In genomic region chr11:75209363-75209762, GRCm38 (mm10) we compare ENCODE assay signal across 12 mouse cellular contexts. TPM values are rescaled to one million over a fixed set of nuclear protein-coding genes. Genes with fewer than 3 reads are reported as not detected.
A peak's percentile ranks its signal among the peaks of the same experiment; 100 is the strongest.
DNase-seq lines count a peak whose midpoint lies in the region; ATAC-seq and TF ChIP-seq lines count a peak whose summit lies in the region.
"Had no signal": no experiment of that assay in that cellular context is flagged by ENCODE, and none has a peak within 500 bp of the region (broad histone marks: within the 10 kb centered on the region; RNA-seq: fewer than 3 reads in every experiment).

No protein-coding gene starts in this region.

- H3K27me3 ChIP-seq in heart, embryonic 16.5 days (ENCODE audit: control insufficient read depth, insufficient read depth, low read length) = no peaks in the 10 kb centered on the region
- no peaks in the 10 kb centered on the region for H3K27me3 ChIP-seq in intestine, postnatal 0 days (replicated peaks; ENCODE audit: control insufficient read depth, insufficient read depth, low read length)
- 0 out of 2 replicates have a peak, but pooled peaks cover 3% of the 10 kb centered on the region for H3K27me3 ChIP-seq in hindbrain, embryonic 13.5 days

- DNase-seq in heart, adult 18-20 months = no peak
- DNase-seq in right cerebral cortex, postnatal 36 days (ENCODE audit: low spot score in 2 of 2) = no peak
- DNase-seq: adrenal gland, postnatal 14 days; kidney, postnatal 14 days; left cerebral cortex, postnatal 4 days; thymus, postnatal 14 days had no signal

- H3K4me2 ChIP-seq in heart, embryonic 16.5 days (ENCODE audit: low read depth, low read length) = no peak overlapping the region
- no peak overlapping the region for H3K4me2 ChIP-seq in intestine, postnatal 0 days (replicated peaks; ENCODE audit: low read depth)
- H3K4me2 ChIP-seq in hindbrain, embryonic 13.5 days = no peak overlapping the region

- no peak overlapping the region for H3K4me3 ChIP-seq in heart, embryonic 16.5 days (ENCODE audit: low read length)
- no peak overlapping the region for H3K4me3 ChIP-seq in bone marrow macrophage, adult 2 months (ENCODE audit: insufficient read depth, low read length)
- H3K4me3 ChIP-seq in intestine, postnatal 0 days (ENCODE audit: low read depth, low read length) = no peak overlapping the region
- H3K4me3 ChIP-seq in hindbrain, embryonic 13.5 days = no peak overlapping the region

- H3K36me3 ChIP-seq in heart, embryonic 16.5 days (ENCODE audit: control insufficient read depth, insufficient read depth) = no peaks in the 10 kb centered on the region
- H3K36me3 ChIP-seq in intestine, postnatal 0 days (ENCODE audit: control insufficient read depth, insufficient read depth) = no peaks in the 10 kb centered on the region; the same call in 1 of the 2 replicates
- H3K36me3 ChIP-seq in hindbrain, embryonic 13.5 days = no peaks in the 10 kb centered on the region

- WGBS in heart, embryonic 16.5 days = 69% methylated on average over 4 of the region's 4 CpGs
- 80% methylated on average over 4 of the region's 4 CpGs for WGBS in intestine, postnatal 0 days
- 67% methylated on average over 4 of the region's 4 CpGs for WGBS in hindbrain, embryonic 13.5 days

- TF ChIP-seq POLR2A in bone marrow macrophage, adult 2 months (IDR thresholded peaks at IDR 0.05; ENCODE audit: borderline replicate concordance, low read depth, low read length) = no peak

- H3K9ac ChIP-seq in heart, embryonic 16.5 days (ENCODE audit: low read length) = no peak overlapping the region
- H3K9ac ChIP-seq in intestine, postnatal 0 days (ENCODE audit: low read depth, low read length) = no peak overlapping the region
- no peak overlapping the region for H3K9ac ChIP-seq in hindbrain, embryonic 13.5 days

- H3K9me3 ChIP-seq in heart, embryonic 16.5 days (replicated peaks; ENCODE audit: control insufficient read depth, low read length) = no peaks in the 10 kb centered on the region
- no peaks in the 10 kb centered on the region for H3K9me3 ChIP-seq in intestine, postnatal 0 days (ENCODE audit: control insufficient read depth)
- H3K9me3 ChIP-seq in hindbrain, embryonic 13.5 days = no peaks in the 10 kb centered on the region

- peaks cover 54% of the 10 kb centered on the region for H3K4me1 ChIP-seq in heart, embryonic 16.5 days (ENCODE audit: control insufficient read depth, insufficient read depth, low read length)
- H3K4me1 ChIP-seq in bone marrow macrophage, adult 2 months (ENCODE audit: control insufficient read depth, insufficient read depth, low read length) = peaks cover 38% of the 10 kb centered on the region
- peaks cover 2% of the 10 kb centered on the region; the same call in 1 of the 2 replicates for H3K4me1 ChIP-seq in intestine, postnatal 0 days (replicated peaks; ENCODE audit: control insufficient read depth, insufficient read depth, low read length)
- H3K4me1 ChIP-seq in hindbrain, embryonic 13.5 days (replicated peaks) = peaks cover 47% of the 10 kb centered on the region

- no peak for ATAC-seq in heart, embryonic 16.5 days (replicated peaks; ENCODE audit: extremely low read depth, insufficient read depth, low FRiP score)
- peak; percentile 46 for ATAC-seq in common myeloid progenitor, adult 5-6 weeks (replicated peaks; ENCODE audit: low read depth, poor library complexity, severe bottlenecking)
- peak; percentile 44 for ATAC-seq in megakaryocyte progenitor cell, adult 5-6 weeks (replicated peaks; ENCODE audit: poor library complexity)
- ATAC-seq in intestine, postnatal 0 days = no peak
- no peak for ATAC-seq in hindbrain, embryonic 13.5 days (ENCODE audit: low FRiP score)

- peak overlapping the region; percentile 2; the same call in 1 of the 2 replicates for H3K27ac ChIP-seq in heart, embryonic 16.5 days (ENCODE audit: low read length)
- peak overlapping the region; percentile 68 for H3K27ac ChIP-seq in bone marrow macrophage, adult 2 months (ENCODE audit: insufficient read depth, low read depth, low read length)
- no peak overlapping the region for H3K27ac ChIP-seq in intestine, postnatal 0 days (ENCODE audit: low read depth, low read length)
- H3K27ac ChIP-seq in hindbrain, embryonic 13.5 days = no peak overlapping the region

- no peak for TF ChIP-seq CTCF in bone marrow macrophage, adult 2 months (IDR thresholded peaks at IDR 0.05; ENCODE audit: low read depth, low read length)
- no peak for TF ChIP-seq CTCF in intestine, postnatal 0 days (IDR thresholded peaks at IDR 0.05; ENCODE audit: low read depth)

RNA-seq across cellular contexts. Expression of gene Rtn4rl1, which starts 15.8 kb away (rescaled TPM):
- 12.4 and 13.1 TPM in 2 replicates for polyA plus RNA-seq in heart, embryonic 16.5 days (2015; fragmentation: Nextera tagmentation; extraction: Ambion mirVana)
- total RNA-seq in heart, adult 18-20 months (2021) = 1 to 10 TPM; 5.7 TPM
- polyA plus RNA-seq in bone marrow macrophage, adult 2 months (2012; ENCODE audit: insufficient read depth, insufficient read length, missing spikeins) = 0.91 and 1.6 TPM in 2 replicates
- total RNA-seq in common myeloid progenitor, adult 5-6 weeks (2017) = 0.24 and 1.6 TPM in 2 replicates
- 0.49 and 1.1 TPM in 2 replicates for total RNA-seq in megakaryocyte progenitor cell, adult 5-6 weeks (2015)
- total RNA-seq in megakaryocyte progenitor cell, adult 5-6 weeks (2017) = 0.20 and 0.42 TPM in 2 replicates
- 1.5 and 1.8 TPM in 2 replicates for polyA plus RNA-seq in intestine, postnatal 0 days (2015; fragmentation: Nextera tagmentation; extraction: Ambion mirVana)
- polyA plus RNA-seq in hindbrain, embryonic 13.5 days (2015; fragmentation: Nextera tagmentation; extraction: Ambion mirVana) = 6.2 and 8.0 TPM in 2 replicates

RNA-seq across cellular contexts. Expression of gene Dph1, which starts 18.3 kb away (rescaled TPM):
- 19.7 and 21.0 TPM in 2 replicates for polyA plus RNA-seq in heart, embryonic 16.5 days (2015; fragmentation: Nextera tagmentation; extraction: Ambion mirVana)
- total RNA-seq in heart, adult 18-20 months (2021) = 1 to 10 TPM; 8.7 to 9.8 TPM
- polyA plus RNA-seq in bone marrow macrophage, adult 2 months (2012; ENCODE audit: insufficient read depth, insufficient read length, missing spikeins) = 7.0 and 8.8 TPM in 2 replicates
- total RNA-seq in common myeloid progenitor, adult 5-6 weeks (2017) = 7.1 and 10.5 TPM in 2 replicates
- total RNA-seq in megakaryocyte progenitor cell, adult 5-6 weeks (2015) = 3.3 and 7.4 TPM in 2 replicates
- 9.2 and 9.5 TPM in 2 replicates for total RNA-seq in megakaryocyte progenitor cell, adult 5-6 weeks (2017)
- 11.3 and 12.3 TPM in 2 replicates for polyA plus RNA-seq in intestine, postnatal 0 days (2015; fragmentation: Nextera tagmentation; extraction: Ambion mirVana)
- polyA plus RNA-seq in hindbrain, embryonic 13.5 days (2015; fragmentation: Nextera tagmentation; extraction: Ambion mirVana) = 14.4 and 15.5 TPM in 2 replicates

RNA-seq across cellular contexts. Expression of gene Ovca2, which starts 30.7 kb away (rescaled TPM):
- polyA plus RNA-seq in heart, embryonic 16.5 days (2015; fragmentation: Nextera tagmentation; extraction: Ambion mirVana) = 18.4 and 18.7 TPM in 2 replicates
- total RNA-seq in heart, adult 18-20 months (2021) = 1 to 10 TPM; 5.5 to 7.0 TPM
- polyA plus RNA-seq in bone marrow macrophage, adult 2 months (2012; ENCODE audit: insufficient read depth, insufficient read length, missing spikeins) = 13.4 and 17.7 TPM in 2 replicates
- total RNA-seq in common myeloid progenitor, adult 5-6 weeks (2017) = 18.5 and 20.9 TPM in 2 replicates
- total RNA-seq in megakaryocyte progenitor cell, adult 5-6 weeks (2015) = 20.8 and 26.3 TPM in 2 replicates
- 14.5 and 16.5 TPM in 2 replicates for total RNA-seq in megakaryocyte progenitor cell, adult 5-6 weeks (2017)
- 21.6 and 22.4 TPM in 2 replicates for polyA plus RNA-seq in intestine, postnatal 0 days (2015; fragmentation: Nextera tagmentation; extraction: Ambion mirVana)
- 17.0 and 18.2 TPM in 2 replicates for polyA plus RNA-seq in hindbrain, embryonic 13.5 days (2015; fragmentation: Nextera tagmentation; extraction: Ambion mirVana)

RNA-seq across cellular contexts. Expression of gene Hic1, which starts 40.0 kb away (rescaled TPM):
- 7.1 and 9.8 TPM in 2 replicates for polyA plus RNA-seq in heart, embryonic 16.5 days (2015; fragmentation: Nextera tagmentation; extraction: Ambion mirVana)
- 10 to 100 TPM in 1 of 2 experiments, 1 to 10 TPM in 1; 6.6 to 11.5 TPM for total RNA-seq in heart, adult 18-20 months (2021)
- not detected in 2 replicates for polyA plus RNA-seq in bone marrow macrophage, adult 2 months (2012; ENCODE audit: insufficient read depth, insufficient read length, missing spikeins)
- 1.1 TPM in 1 of 2 replicates, not detected in the other for total RNA-seq in common myeloid progenitor, adult 5-6 weeks (2017)
- 0.02 TPM in 1 of 2 replicates, not detected in the other for total RNA-seq in megakaryocyte progenitor cell, adult 5-6 weeks (2015)
- total RNA-seq in megakaryocyte progenitor cell, adult 5-6 weeks (2017) = not detected in 2 replicates
- polyA plus RNA-seq in intestine, postnatal 0 days (2015; fragmentation: Nextera tagmentation; extraction: Ambion mirVana) = 8.6 and 8.8 TPM in 2 replicates
- polyA plus RNA-seq in hindbrain, embryonic 13.5 days (2015; fragmentation: Nextera tagmentation; extraction: Ambion mirVana) = 3.4 TPM in 2 replicates

Comparison
In these comparisons a context has a peak if more than half of its experiments do, and no peak if none do; other contexts are left out.
1. ATAC-seq: peak in common myeloid progenitor, adult 5-6 weeks (single experiment) and megakaryocyte progenitor cell, adult 5-6 weeks (single experiment); none in heart, embryonic 16.5 days (single experiment), intestine, postnatal 0 days (single experiment) and hindbrain, embryonic 13.5 days (single experiment).
2. H3K27ac ChIP-seq: peak in heart, embryonic 16.5 days (single experiment) and bone marrow macrophage, adult 2 months (single experiment); none in intestine, postnatal 0 days (single experiment) and hindbrain, embryonic 13.5 days (single experiment).